Comparison of ENCODE assay signal across 9 mouse cellular contexts in genomic region chr5:29293194-29293593, GRCm38 (mm10).
DNase-seq lines count a peak whose midpoint lies in the region; ATAC-seq and TF ChIP-seq lines count a peak whose summit lies in the region.
"Had no signal": no experiment of that assay in that cellular context is flagged by ENCODE, and none has a peak within 500 bp of the region (broad histone marks: within the 10 kb centered on the region; RNA-seq: fewer than 3 reads in every experiment).

No protein-coding gene starts in this region.

- peak; percentile 17 to 62 for DNase-seq in heart, adult 2 months
- no peak for DNase-seq in heart, postnatal 25 days (ENCODE audit: low spot score)
- DNase-seq in ES-CJ7 (ENCODE audit: low read depth, low spot score), result peak; percentile 49
- peak; percentile 20 for DNase-seq in cerebellum, adult 11-12 months
- DNase-seq in frontal cortex, postnatal 25 days (ENCODE audit: low spot score in 2 of 2), result peak; percentile 39 to 42
- peak; percentile 50 for DNase-seq in layer of hippocampus, adult 9-10 months (ENCODE audit: low spot score)
- DNase-seq in splenic B cell, adult 2 months (ENCODE audit: low read depth, low spot score), result peak; percentile 52

- no peaks in the 10 kb centered on the region for H3K79me2 ChIP-seq in heart, adult 2 months (replicated peaks; ENCODE audit: control insufficient read depth, insufficient read depth, low read length)

- ATAC-seq in megakaryocyte, adult 5-6 weeks (ENCODE audit: poor library complexity, severe bottlenecking), result peak; percentile 63

- no peak for TF ChIP-seq POLR2A in heart, adult 2 months (IDR thresholded peaks at IDR 0.05; ENCODE audit: insufficient read depth, low read depth, low read length)

- TF ChIP-seq EP300 in heart, adult 2 months (IDR thresholded peaks at IDR 0.05; ENCODE audit: insufficient read depth, low read depth, low read length), result no peak

- no peaks in the 10 kb centered on the region for H3K27me3 ChIP-seq in heart, adult 2 months (ENCODE audit: control insufficient read depth, insufficient read depth, low read length)
- H3K27me3 ChIP-seq in splenic B cell, adult 2 months (ENCODE audit: control insufficient read depth, insufficient read depth, low read length, poor library complexity, severe bottlenecking), result no peaks in the 10 kb centered on the region
- H3K27me3 ChIP-seq: limb, embryonic 15.5 days had no signal

- H3K4me1 ChIP-seq in heart, adult 2 months (ENCODE audit: control insufficient read depth, insufficient read depth, low read length), result no peaks in the 10 kb centered on the region
- H3K4me1 ChIP-seq: limb, embryonic 15.5 days had no signal

- WGBS in heart, adult 2 months, result 38% methylated on average over 2 of the region's 2 CpGs

- no peak overlapping the region for H3K9ac ChIP-seq in heart, adult 2 months (ENCODE audit: low read depth, low read length)
- H3K9ac ChIP-seq: limb, embryonic 15.5 days had no signal

- H3K36me3 ChIP-seq in heart, adult 2 months (ENCODE audit: control insufficient read depth, insufficient read depth, low read length), result no peaks in the 10 kb centered on the region
- no peaks in the 10 kb centered on the region for H3K36me3 ChIP-seq in splenic B cell, adult 2 months (ENCODE audit: control insufficient read depth, insufficient read depth, low read length, poor library complexity, severe bottlenecking)
- H3K36me3 ChIP-seq: limb, embryonic 15.5 days had no signal

- no peak overlapping the region for H3K4me3 ChIP-seq in heart, adult 2 months
- H3K4me3 ChIP-seq: limb, embryonic 15.5 days had no signal

- H3K27ac ChIP-seq in heart, adult 2 months, result no peak overlapping the region
- H3K27ac ChIP-seq: limb, embryonic 15.5 days had no signal

- intact Hi-C loops in heart, adult 2 months (cut with DNase I), result no loop called here
- intact Hi-C loops in heart, postnatal 25 days (cut with DNase I), result loop anchor here (5.0 kb wide), 1 partner anchor 841 kb away; no protein-coding TSS in a partner anchor

- TF ChIP-seq CTCF in heart, adult 2 months (IDR thresholded peaks at IDR 0.05), result peak; percentile 99
